Mouse (Mus musculus): ENCODE data around the gene Tex2. TPM values are rescaled to one million over a fixed set of nuclear protein-coding genes. Genes with fewer than 3 reads are reported as not detected.

Tex2 gene
- polyA plus RNA-seq, 1 experiment from 2014 or later, result 8.9 TPM

GRCm38 (mm10) chr11:106479619-106480529 is 133.3 kb downstream of the Tex2 start:
- TF ChIP-seq CTCF (IDR thresholded peaks at IDR 0.05) (no peak), EP300 (IDR thresholded peaks at IDR 0.05) (no peak)
- Histone ChIP-seq H3K4me3 (ENCODE audit: low read depth, low read length) (no peak overlapping the region), H3K9me3 (ENCODE audit: low read length) (no peaks in the 10 kb centered on the region), H3K27ac (ENCODE audit: low read length) (no peak overlapping the region), H3K36me3 (ENCODE audit: insufficient read depth, low read length) (no peaks in the 10 kb centered on the region), H3K27me3 (replicated peaks; ENCODE audit: insufficient read depth, low read length) (no peaks in the 10 kb centered on the region), H3K4me1 (ENCODE audit: insufficient read depth, low read depth, low read length) (peaks cover 11% of the 10 kb centered on the region), H3K4me2 (replicated peaks; ENCODE audit: low read depth, low read length) (no peak overlapping the region), H3K9ac (replicated peaks; ENCODE audit: low read depth) (no peak overlapping the region)
- WGBS, result 69% methylated on average over 9 of the region's 9 CpGs
- DNase-seq (ENCODE audit: low spot score), result no peak
- 0 out of 2 replicates have a peak, but pooled peaks have one; percentile 6 for ATAC-seq

DNA sequence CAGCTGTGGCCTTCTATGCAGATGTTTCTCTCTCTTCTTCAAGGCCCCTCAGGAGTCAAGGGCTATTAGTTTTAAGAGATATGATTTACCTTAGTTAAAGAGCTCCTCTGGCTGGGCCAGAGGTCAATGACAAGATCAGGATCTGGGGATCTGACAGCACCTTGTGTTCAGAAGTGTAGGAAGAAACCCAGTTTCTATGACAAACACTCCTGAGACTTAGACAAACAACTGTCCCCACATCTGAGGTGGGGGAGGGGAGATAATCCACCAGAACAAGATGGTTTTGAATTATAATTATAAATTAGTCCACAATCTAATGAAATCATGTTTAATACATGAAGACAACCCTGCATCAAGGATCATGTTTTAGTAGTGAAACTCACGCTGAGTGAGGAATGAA is 134.5 kb downstream of the Tex2 start:
- DNase-seq (ENCODE audit: low spot score) (no peak), ATAC-seq (no peak)
- TF ChIP-seq EP300 (IDR thresholded peaks at IDR 0.05) (no peak), CTCF (IDR thresholded peaks at IDR 0.05) (no peak)
- peaks cover 11% of the 10 kb centered on the region for H3K4me1 ChIP-seq (ENCODE audit: insufficient read depth, low read depth, low read length)
- no peaks in the 10 kb centered on the region for H3K27me3 ChIP-seq (replicated peaks; ENCODE audit: insufficient read depth, low read length)
- 58% methylated on average over 1 of the region's 1 CpGs for WGBS
- H3K4me3 ChIP-seq (ENCODE audit: low read depth, low read length), result no peak overlapping the region
- no peaks in the 10 kb centered on the region for H3K36me3 ChIP-seq (ENCODE audit: insufficient read depth, low read length)
- H3K27ac ChIP-seq (ENCODE audit: low read length), result no peak overlapping the region
- H3K9me3 ChIP-seq (ENCODE audit: low read length), result no peaks in the 10 kb centered on the region
- no peak overlapping the region for H3K4me2 ChIP-seq (replicated peaks; ENCODE audit: low read depth, low read length)
- no peak overlapping the region for H3K9ac ChIP-seq (replicated peaks; ENCODE audit: low read depth)

GRCm38 (mm10) chr11:106477505-106478160 is 135.6 kb downstream of the Tex2 start:
- DNase-seq (ENCODE audit: low spot score) (no peak), ATAC-seq (no peak)
- H3K9ac ChIP-seq (replicated peaks; ENCODE audit: low read depth), result no peak overlapping the region
- no peak overlapping the region for H3K27ac ChIP-seq (ENCODE audit: low read length)
- H3K36me3 ChIP-seq (ENCODE audit: insufficient read depth, low read length), result no peaks in the 10 kb centered on the region
- peaks cover 15% of the 10 kb centered on the region for H3K4me1 ChIP-seq (ENCODE audit: insufficient read depth, low read depth, low read length)
- H3K4me2 ChIP-seq (replicated peaks; ENCODE audit: low read depth, low read length), result no peak overlapping the region
- WGBS, result 93% methylated on average over 3 of the region's 4 CpGs
- no peaks in the 10 kb centered on the region for H3K27me3 ChIP-seq (replicated peaks; ENCODE audit: insufficient read depth, low read length)
- no peaks in the 10 kb centered on the region for H3K9me3 ChIP-seq (ENCODE audit: low read length)
- H3K4me3 ChIP-seq (ENCODE audit: low read depth, low read length), result no peak overlapping the region
- TF ChIP-seq CTCF (IDR thresholded peaks at IDR 0.05), result no peak
- TF ChIP-seq EP300 (IDR thresholded peaks at IDR 0.05), result no peak

GRCm38 (mm10) chr11:106475309-106475708 is 137.9 kb downstream of the Tex2 start:
- Histone ChIP-seq H3K27ac (ENCODE audit: low read length) (peak overlapping the region; percentile 14; the same call in 1 of the 2 replicates), H3K27me3 (replicated peaks; ENCODE audit: insufficient read depth, low read length) (no peaks in the 10 kb centered on the region), H3K4me1 (ENCODE audit: insufficient read depth, low read depth, low read length) (peaks cover 16% of the 10 kb centered on the region), H3K36me3 (ENCODE audit: insufficient read depth, low read length) (no peaks in the 10 kb centered on the region), H3K4me3 (ENCODE audit: low read depth, low read length) (no peak overlapping the region), H3K9ac (replicated peaks; ENCODE audit: low read depth) (no peak overlapping the region), H3K4me2 (replicated peaks; ENCODE audit: low read depth, low read length) (no peak overlapping the region), H3K9me3 (ENCODE audit: low read length) (no peaks in the 10 kb centered on the region)
- WGBS, result 43% methylated on average over 1 of the region's 1 CpGs
- ATAC-seq (no peak), DNase-seq (ENCODE audit: low spot score) (peak; percentile 72)
- TF ChIP-seq CTCF (IDR thresholded peaks at IDR 0.05) (no peak), EP300 (IDR thresholded peaks at IDR 0.05) (no peak)

GRCm38 (mm10) chr11:106471629-106472028 is 141.6 kb downstream of the Tex2 start:
- Histone ChIP-seq H3K27me3 (replicated peaks; ENCODE audit: insufficient read depth, low read length) (no peaks in the 10 kb centered on the region), H3K9ac (replicated peaks; ENCODE audit: low read depth) (no peak overlapping the region), H3K4me2 (replicated peaks; ENCODE audit: low read depth, low read length) (no peak overlapping the region), H3K4me3 (ENCODE audit: low read depth, low read length) (no peak overlapping the region), H3K4me1 (ENCODE audit: insufficient read depth, low read depth, low read length) (peaks cover 9% of the 10 kb centered on the region; the same call in 1 of the 2 replicates), H3K9me3 (ENCODE audit: low read length) (no peaks in the 10 kb centered on the region), H3K27ac (ENCODE audit: low read length) (no peak overlapping the region), H3K36me3 (ENCODE audit: insufficient read depth, low read length) (no peaks in the 10 kb centered on the region)
- DNase-seq (ENCODE audit: low spot score), result no peak
- TF ChIP-seq CTCF (IDR thresholded peaks at IDR 0.05), result no peak
- no peak for TF ChIP-seq EP300 (IDR thresholded peaks at IDR 0.05)
- ATAC-seq, result no peak
- 85% methylated on average over 1 of the region's 1 CpGs for WGBS

GRCm38 (mm10) chr11:106468509-106468908 is 144.7 kb downstream of the Tex2 start:
- H3K9me3 ChIP-seq (ENCODE audit: low read length), result no peaks in the 10 kb centered on the region
- H3K4me3 ChIP-seq (ENCODE audit: low read depth, low read length), result no peak overlapping the region
- no peak overlapping the region for H3K27ac ChIP-seq (ENCODE audit: low read length)
- 94% methylated on average over 1 of the region's 1 CpGs for WGBS
- DNase-seq (ENCODE audit: low spot score), result no peak
- no peak for ATAC-seq
- TF ChIP-seq EP300 (IDR thresholded peaks at IDR 0.05) (no peak), CTCF (IDR thresholded peaks at IDR 0.05) (no peak)
- H3K27me3 ChIP-seq (replicated peaks; ENCODE audit: insufficient read depth, low read length), result no peaks in the 10 kb centered on the region
- no peak overlapping the region for H3K9ac ChIP-seq (replicated peaks; ENCODE audit: low read depth)
- peaks cover 6% of the 10 kb centered on the region; the same call in 1 of the 2 replicates for H3K4me1 ChIP-seq (ENCODE audit: insufficient read depth, low read depth, low read length)
- H3K4me2 ChIP-seq (replicated peaks; ENCODE audit: low read depth, low read length), result no peak overlapping the region
- H3K36me3 ChIP-seq (ENCODE audit: insufficient read depth, low read length), result no peaks in the 10 kb centered on the region

Measured in lung, postnatal 0 days (tissue).